Mouse (Mus musculus): Measurements from ENCODE around the gene Zfp334.
A peak's percentile ranks its signal among the peaks of the same experiment; 100 is the strongest.

The Zfp334 gene

DNA sequence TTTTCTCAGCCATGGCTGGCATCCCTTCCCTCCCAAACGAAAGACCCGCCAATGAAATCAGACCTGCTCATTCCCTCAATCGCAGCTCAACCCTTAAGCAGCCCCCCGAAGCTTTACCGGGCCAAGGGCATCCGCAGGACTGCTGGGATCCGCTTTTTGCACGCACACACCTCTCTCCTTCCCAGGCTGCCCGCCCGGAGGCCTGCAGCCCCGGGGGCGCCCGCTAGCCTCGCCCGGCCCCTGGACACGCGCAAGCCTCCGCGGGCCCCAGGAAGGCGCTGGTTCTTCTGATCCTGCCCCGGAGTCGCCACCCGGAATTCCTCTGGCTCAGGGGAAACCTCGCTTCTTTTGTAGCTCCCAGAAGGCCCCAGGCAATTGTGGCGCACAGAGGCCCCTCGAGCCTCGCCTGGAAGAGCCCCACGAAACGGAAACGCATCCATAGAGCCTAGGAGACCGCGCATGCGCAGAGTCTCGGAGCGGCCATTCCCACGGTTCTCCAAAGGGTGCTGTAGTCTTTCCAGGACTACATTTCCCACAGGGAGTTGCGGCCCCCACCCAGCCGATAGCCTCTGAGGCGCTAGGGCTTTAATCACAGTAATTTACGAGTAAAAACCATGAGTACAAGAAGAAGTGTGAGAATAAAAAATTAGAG, at the start of gene Zfp334:
Zfp334 (minus strand) TSS at position 416 of the 652 bp plus-strand sequence.
- DNase-seq = peak; percentile 97

DNA sequence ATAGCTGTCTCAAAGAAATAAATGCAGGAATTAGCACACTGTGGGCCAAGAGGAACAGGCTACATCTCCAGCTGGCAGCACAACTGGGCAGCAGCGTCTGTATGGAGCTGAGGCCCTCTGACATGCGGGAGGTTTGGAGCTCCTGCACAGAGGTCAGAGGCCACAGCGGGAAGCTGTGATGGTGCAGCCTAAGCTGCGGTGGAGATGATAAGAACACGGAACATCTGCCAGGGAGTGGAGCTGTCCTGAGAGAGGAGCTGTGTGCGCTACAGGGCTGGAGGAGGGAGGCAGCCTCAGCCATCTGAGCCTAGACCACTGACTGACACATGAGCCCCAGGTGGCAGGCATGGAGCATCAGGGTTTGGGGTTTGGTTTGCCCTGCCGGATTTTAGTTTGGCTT, 40.6 kb upstream of the Zfp334 start:
- no peak for DNase-seq

DNA sequence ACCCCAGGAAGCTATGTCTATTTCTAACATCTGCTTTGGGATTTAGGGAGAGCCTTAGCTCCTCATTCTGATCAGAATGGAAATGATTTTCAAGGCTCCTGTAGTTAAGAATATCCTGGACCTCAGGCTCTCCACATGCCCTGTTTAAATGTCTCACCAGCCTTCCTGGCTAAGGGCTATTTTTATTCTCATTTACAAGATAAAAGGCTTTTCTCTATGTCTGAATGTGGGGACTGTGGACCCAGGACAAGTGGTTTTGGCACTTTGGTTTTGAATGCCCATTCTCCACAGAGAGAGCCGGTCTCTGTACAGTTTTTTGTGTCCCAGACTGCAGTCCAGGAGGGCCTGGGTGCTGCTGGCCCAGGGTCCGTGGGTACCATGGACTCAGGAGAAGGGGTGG, 32.1 kb upstream of the Zfp334 start:
- DNase-seq = no peak

DNA sequence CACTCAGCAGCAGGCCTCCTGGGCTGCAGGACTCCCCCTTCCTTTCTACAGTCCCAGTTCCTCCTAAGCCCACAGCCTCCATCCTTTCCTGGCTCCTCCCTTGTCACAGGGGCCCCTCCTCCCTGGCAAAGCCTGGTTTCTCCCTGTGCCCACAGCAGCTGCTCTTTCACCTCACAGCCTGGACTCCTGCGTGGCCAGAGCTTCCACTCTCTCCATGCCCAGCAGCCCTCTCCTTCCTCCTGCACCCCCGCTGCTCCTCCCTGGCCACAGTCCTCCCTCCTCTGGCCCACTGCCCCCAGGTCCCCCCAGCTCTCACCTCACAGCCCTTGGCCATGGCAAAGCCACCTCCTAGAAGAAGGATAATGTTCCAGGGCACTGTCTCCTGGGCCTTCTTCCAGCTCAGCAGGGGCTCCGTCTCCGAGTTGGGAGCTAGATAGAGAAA, 31.6 kb upstream of the Zfp334 start:
- no peak for DNase-seq

DNA sequence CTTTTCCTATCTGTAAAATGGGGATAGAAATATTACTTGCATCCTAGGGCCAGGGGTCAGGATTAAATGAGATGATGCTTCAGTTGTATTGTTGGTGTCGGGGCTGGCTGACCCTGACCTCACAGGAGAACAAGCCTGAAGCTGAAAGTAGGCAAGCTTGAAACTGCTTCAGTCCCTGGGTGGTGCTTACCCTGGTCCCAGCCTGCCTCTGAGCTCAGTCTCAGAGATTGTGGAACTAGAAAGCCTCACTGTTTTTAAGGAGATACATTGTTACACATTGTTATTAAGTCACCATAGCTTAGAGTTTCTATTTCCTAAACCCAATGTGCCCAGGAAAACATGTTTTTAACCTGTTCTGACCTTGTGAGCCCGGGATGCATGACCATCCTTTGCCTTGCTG, 30.5 kb upstream of the Zfp334 start:
- no peak for DNase-seq

DNA sequence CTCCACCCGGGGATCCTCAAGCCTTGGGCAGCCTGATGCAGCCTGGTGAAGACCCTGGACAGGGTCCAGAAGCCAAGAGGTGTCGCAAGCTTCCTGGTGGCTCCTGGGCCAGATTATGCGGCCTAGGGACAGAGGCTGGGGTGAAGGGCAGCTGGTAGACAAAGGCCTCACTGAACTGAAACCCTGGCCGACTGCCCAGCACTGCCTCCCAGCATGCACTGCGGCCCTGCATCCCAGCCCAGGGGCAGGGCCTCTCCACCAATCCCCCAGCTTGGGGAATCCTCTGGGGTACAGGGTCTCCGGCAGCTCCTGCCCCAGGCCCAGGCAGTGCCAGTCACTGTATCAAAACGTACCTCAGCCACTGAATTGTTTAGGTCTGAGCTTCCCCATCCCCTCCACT, 29.2 kb upstream of the Zfp334 start:
- DNase-seq = peak; percentile 78

DNA sequence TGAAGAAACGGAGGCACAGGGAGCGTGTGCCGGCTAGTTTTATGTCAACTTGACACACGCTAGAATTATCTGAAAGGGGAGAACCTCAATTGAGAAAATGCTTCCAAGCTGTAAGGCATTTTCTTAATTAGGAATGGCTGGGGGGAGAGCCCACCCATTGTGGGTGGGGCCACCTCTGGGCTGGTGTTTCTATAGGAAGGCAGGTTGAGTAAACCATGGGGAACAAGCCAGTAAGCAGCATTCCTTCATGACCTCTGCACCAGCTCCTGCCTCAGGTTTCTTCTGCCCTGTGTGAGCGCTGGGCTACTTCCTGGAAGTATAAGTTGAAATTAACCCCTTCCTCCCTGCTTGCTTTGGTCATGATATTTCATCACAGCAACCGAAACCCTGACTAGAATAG, 27.7 kb upstream of the Zfp334 start:
- DNase-seq = no peak

DNA sequence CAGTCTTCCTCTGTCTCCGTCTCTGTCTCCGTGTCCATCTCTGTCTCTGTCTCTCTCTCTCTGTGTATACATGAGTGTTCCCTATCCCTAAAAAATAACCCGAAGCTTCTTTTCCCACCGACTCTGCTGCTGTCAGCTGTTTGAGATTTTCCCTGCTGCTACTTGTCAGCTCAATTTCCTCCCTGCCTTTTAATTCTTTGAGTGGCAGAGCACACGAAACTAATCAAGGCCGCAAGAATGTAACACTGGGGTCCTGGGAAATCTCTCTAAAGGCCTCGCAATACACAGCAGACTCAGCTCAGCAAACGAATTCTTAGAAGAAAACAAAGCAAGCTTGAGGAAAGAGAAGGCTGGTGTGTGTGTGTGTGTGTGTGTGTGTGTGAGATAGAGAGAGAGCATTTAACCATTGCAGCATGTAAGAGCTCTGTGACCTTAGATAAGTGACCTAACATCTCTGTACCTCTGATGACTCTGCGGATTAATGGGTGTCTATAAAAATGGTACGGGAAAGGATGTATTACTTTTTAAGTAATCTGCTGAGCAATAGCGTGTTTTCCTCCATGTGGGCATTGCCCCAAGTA, 27.2 kb upstream of the Zfp334 start:
- no peak for DNase-seq

DNA sequence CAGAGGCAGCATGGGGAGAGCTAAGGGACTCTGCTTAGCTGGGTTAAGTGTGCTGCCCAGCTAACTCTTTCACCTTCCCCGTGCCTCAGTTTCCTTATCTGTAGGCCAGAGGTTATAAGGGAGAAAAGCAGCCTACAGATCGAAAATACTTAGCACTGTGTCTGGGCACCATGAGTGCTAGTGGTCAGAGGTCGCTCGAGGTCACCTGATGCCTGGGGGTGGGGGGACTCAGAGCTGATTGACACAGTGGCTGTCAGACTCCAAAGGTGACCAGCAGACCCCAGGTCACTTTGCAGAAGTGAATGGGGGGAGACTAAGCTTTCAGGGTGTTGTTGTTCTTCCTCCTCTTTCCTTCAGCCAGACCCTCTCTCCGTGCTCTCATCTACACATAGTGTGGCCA, 26.3 kb upstream of the Zfp334 start:
- no peak for DNase-seq

DNA sequence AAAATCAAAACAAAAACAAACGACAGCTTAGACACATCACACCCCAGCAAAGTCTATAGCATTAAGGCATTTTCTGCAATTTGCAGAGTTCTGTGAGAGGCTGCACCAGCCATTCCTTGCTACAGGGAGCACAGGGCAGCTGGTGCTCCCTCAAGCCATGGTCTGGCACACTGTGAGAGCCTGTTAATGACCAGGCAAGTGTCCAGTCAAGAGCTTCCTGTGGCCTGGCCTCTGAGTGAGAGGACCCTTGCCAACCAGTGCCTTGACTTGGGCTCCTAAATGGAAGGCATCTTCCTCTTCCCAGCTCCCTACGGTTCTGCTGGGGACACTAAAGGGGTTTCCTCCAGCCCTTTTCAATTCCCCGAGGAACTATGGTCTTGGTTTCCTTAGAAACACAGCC, 25.8 kb upstream of the Zfp334 start:
- no peak for DNase-seq

DNA sequence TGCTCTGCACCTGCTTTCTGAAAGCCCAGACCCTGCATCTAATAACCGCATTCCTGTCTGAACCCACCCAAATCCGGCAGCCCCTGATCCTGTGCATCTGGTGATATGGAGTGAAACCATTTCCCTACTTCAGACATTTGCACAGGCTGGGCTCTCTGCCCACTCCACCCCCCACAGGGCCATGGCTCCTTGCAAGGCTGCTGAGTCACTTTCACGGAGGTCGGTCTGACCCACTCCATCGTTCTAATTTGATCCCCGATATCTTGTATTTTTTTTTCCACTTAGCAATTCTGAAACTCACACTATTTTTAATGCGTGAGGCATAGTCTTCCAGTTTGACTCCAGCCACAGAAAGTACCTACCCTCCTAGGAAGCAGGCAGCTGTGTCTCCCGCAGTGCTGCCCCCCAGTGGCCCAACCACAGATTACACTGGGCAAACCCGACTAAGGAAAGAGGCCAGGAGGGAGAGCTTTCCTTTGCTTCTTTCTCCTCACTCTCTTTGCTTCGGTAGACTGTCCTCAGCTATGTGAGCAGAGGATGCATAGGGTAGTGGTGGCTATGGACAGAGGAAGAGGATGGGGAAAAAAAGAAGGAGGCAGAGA, 19.7 kb upstream of the Zfp334 start:
- DNase-seq = peak; percentile 77

DNA sequence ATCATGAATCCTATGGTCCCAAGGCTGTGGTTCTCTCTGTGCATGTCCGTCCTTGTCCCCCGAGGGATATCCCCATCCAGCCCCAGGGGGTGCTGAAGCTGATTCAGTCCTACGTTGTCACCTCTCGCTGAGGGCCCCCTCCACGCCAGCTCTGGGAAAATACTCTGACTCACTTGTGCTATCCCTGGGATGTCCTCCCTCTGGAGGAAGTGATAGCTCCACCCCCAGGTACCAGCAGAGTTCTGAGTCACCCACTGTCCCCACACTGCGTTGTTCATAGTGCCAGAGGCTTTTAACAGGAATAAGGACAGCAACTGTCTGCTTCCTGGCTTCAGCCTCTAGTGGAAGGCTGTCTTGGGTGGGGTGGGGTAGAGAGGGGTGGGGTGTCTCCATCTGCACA, 17.3 kb upstream of the Zfp334 start:
- DNase-seq = peak; percentile 89

DNA sequence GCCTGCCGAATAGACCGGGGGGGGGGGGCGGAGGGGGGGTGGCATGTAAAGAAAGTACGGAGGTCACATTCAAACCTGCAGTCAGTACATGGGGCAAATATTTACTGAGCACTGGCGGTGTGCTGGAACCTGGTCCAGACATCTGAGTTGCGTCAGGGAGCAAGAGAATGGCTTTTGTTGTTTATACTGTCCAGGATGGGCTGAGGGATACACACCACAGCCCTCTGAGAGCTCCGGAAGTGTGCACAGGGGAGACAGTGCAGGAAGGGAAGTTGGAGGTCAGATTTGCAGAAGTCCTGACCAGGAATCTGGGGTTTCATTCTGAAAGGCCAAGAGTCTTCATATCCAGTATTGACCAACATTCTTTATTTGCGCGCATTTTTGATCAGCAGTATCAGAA, 16.9 kb upstream of the Zfp334 start:
- DNase-seq = no peak

DNA sequence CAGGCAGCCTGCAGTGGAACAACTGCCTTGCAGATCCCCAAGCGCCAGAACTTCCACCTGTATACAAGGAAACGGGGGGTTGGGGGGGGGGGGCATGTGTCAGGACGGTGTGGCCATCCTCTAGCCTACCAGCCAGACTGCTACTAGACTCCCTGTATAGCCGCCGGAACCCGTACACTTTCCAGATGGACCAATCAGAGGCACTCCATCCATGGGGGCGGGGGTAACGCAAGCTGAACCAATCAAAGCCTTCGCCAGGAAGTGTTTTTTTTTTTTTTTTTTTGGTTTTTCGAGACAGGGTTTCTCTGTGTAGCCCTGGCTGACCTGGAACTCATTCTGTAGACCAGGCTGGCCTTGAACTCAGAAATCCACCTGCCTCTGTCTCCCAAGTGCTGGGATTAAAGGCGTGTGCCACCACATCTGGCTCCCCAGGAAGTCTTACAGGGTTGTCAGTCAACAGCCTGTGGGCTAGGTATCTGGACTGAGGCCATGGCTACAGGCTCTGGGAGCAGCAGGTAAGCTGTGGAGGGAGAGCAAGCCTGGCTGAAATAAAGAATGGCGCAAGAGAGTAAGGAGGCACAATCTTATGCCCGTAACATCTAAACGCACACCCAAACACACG, 10.2 kb upstream of the Zfp334 start:
- DNase-seq = no peak

DNA sequence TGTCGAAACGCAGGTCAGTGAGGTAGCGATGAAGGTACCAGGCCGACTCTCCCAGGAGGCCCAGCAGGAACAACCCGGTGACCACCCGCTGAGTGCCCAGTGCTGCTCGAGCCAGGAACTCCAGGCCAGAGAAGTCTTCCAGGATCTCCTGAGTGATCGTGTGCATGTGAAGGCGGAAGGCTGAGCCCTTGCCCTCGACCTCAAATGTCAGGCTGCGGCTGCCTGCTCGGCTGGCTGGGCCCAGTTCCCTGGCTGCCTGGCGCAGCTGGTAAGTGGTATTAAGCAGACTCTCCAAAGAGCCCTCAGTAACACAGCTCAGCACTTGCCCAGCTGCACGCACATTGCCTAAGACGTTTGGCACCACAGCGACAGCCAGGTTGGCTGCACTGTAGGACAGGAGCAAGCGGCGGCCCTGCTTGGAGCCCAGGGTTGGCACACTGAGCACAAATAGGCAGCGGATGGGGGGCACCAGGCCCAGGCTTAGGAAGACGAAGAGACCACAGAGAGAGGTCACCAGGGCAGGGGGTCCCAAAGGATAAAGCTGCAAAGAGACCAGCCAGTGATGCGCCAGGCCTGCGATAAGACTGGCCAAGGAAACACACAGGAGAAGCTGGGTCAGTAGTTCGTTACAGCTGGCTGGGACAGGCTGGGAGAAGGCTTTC, 9.6 kb upstream of the Zfp334 start:
- DNase-seq = no peak

DNA sequence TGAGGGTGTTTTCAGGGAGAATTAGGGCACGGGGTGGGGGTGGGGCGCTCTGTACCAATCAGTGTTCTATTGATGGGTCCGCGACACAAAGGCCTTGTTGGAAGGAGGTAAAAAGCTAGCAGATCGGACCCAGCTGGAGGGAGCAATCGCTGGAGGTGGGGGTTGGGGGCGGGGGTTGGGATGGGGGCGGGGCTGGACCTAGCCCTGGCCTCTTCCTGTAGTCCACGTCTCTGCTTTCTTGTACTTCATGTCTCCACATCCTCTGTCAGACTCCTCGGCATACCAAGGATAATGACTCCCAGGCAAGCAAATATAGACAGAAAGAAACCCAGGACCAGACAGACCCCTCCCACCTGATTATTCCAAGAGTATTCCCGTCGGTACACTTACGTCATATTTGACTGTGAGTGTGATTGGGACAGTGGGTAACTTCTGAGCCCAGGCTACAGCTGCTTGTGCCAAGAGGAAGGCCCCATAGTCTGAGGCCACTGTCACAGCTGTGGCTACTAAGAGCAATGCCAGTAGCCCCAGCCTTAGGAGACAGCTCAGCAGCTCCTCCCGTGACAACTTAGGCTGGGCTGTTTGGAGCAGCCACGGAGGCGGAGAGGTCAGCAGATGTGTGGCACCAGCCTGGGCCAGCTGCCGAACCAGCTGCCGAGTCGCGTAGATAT, 8.9 kb upstream of the Zfp334 start:
- DNase-seq = no peak

DNA sequence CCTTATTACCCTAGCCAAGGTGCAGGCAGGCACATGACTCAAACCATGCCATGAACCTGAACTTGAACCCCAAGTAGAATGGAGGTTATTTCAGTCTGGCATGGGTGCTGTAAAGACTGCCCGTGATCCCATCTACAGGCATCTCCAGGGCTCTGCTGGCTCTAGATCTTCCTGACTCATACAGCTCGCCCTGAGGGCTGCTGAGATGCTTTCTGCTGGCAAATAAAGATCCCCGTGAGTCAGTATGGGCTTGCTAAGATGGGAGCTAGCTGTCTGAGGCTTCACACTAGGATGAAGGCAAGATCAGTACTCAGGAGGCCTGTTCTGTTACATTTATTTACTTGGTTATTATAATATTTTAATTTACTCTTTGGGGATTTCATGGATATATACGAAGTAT, 4.1 kb upstream of the Zfp334 start:
- DNase-seq = no peak

DNA sequence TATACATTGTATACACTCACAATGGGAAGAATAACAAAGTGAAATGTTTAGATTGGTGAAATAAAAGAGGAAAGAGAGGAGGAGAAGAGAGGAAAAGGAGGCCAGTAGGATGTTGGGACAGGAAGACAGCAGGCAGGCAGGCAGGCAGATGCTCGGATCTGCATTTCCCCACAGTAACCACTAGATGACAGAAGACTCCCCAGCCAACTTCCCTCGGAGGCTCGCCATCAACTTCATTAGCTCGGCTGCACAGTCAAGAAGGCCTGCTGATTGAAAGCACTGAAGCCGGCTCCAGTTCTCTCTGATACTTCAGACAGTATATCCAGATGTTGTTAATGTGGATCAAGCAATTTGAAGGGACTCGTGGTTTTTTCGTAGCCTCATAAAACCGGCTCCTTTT, 3.5 kb upstream of the Zfp334 start:
- DNase-seq = peak; percentile 75

DNA sequence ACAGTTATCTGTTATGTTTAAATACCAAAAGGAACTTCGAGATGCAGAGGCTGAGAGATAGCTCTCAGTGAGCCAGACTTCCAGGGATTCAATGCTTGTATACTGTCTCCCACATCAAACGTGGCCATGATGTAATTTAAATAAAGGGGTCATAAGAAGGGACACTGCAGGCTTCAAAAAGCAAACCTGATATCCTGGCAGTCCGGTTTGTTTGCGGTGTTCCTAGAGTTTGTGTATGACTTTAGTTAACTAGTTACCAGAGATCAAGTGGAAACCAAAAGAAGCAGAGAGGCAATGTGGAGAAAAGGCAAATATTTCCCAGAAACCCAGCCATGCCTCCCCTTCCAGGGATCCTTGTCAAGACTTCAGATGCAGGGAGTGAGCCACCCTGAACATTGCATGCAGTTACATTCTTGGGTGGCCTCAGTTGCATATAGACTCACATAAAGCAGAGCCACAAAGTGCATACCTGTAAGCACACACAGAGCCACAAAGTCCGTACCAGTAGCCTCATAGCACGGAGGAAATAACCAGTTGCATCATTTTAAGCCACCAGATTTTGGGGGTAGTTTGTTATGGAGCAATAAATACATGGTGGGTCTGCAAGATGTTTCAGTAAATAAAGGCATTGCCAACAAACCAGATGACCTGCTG, 1.4 kb upstream of the Zfp334 start:
- no peak for DNase-seq

DNA sequence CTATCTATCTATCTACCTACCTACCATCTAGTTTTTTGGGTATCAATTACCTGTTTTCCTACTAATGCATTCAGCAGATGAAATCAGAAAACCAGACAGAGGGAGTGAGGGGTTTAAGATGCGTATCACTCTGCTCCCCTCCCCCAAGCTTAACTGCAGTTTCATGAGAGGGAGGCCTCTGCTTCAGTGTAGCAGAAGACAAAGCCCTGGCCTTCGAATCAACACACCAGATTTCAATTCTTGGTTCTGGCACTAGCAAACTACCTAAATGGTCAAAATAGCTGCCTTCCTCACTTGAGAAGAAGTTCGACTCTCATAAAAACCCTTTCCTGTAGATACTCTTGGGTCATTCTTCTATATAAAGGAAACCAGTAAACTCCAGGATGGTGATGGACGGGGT, 689 bp downstream of the Zfp334 start:
- no peak for DNase-seq

DNA sequence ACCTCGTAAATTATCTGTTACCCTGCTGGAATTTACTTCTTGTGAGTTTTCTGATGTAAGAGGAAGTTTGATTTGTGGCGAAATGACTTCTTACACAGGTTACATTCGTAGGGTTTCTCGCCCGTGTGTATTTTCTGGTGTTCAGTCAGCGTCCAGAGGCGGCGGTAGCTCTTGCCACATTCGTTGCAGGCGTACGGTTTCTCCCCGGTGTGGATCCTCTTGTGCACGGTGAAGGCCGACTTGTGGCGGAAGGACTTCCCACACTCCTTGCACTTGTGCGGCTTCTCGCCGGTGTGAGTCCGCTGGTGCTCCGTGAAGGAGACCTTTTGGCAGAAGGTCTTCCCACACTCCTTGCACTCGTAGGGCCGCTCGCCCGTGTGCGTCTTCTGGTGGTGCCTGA, 8.0 kb downstream of the Zfp334 start:
- DNase-seq = no peak

DNA sequence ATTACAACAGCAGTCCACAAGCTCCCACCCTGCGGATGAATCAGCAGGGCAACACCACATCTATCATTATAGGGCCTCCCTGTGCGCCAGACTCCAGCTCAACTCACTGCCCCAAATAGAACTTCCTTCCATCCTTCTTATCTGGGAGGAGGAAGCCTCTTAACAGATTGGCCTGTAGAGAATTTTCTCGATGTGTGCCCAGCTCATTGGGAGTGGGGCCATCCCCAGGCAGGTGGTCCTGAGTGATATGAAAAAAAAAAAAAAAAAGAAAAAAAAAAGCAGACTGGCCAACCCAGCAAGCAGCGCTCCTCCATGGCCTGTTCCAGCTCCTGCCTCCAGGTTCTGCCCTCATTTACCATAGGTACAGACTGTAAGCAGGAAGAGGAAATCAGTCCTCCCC, 12.1 kb downstream of the Zfp334 start:
- no peak for DNase-seq

DNA sequence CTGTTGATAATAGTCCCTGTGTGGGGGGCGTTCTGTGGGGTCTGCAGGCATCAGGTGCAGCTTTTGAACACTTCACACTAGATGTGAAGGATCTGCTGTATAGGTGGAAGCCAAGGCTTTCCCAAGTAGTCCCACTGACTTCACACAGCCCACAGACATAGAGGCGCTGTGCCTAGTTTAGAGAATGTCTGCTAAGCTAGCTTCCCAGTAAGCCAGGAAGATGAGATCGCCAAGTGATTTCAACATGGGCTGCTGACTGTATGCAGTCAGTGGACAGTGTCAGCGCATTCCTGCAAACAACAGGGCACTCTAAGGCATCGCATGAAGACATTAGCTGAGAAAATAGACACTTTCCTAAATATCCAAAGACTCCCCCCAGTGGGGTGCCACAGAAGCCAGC, 12.6 kb downstream of the Zfp334 start:
- DNase-seq = no peak

Measured in right cerebral cortex, adult 18-20 months (tissue).